In the genomic region with DNA sequence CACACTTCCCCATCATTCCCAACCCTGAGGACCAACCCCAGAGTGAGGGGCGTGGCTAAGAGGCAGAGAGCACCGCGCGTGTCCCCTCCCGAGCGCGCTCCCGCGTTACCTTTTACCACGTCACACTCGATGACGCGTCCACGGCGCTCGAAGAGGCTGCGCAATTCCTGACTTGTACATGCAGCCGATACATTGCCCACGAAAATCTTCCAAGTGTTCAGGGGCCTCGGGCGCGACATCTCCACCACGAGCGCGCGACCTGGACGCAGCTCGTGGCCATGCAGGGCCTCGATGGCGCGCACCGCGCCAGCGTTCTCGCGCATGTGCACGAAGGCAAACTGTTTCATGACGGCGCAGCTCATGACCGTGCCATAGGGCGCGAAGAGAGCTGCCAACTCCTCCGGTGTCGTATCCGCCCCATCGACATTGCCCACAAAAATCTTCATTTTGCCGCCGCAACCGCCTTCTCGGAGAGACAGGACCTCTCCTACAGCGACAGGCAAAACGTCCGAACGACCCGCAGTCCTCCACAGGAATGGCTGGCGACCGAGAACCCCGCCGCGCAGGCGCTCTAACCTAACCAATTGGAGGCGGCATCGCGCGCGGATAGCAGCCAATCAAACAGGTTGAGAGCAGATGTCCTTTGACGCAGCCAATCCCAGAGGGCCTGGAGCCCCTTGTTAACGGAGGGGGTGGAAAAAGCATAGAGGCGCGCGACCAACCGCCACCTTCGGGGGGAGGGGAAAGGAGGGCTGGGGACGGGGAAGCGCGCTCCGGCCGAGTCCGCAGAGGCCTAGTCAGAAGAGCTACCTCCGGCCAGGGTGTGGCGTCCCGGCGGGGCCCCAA, we compare ENCODE assay signal across 8 mouse cellular contexts. TPM values are rescaled to one million over a fixed set of nuclear protein-coding genes. Genes with fewer than 3 reads are reported as not detected.
DNase-seq lines count a peak whose midpoint lies in the region; ATAC-seq and TF ChIP-seq lines count a peak whose summit lies in the region.

Gene Gm21992, minus strand, starts transcription at position 550 of the 846 bp plus-strand sequence.
Gene Rbm14, minus strand, starts transcription at position 572 of the 846 bp plus-strand sequence.

- 0 out of 2 replicates have a peak, but pooled peaks cover 3% of the 10 kb centered on the region for H3K9me3 ChIP-seq in G1E (replicated peaks)
- H3K9me3 ChIP-seq in forebrain, embryonic 16.5 days (ENCODE audit: control insufficient read depth, low read length): no peaks in the 10 kb centered on the region
- no peaks in the 10 kb centered on the region for H3K9me3 ChIP-seq in lung, embryonic 14.5 days (ENCODE audit: low read depth, low read length)

- peak; percentile 99 for TF ChIP-seq POLR2A in olfactory bulb, adult 2 months (IDR thresholded peaks at IDR 0.05; ENCODE audit: insufficient read depth, low read depth, low read length)
- peak; percentile 98 for TF ChIP-seq POLR2A in thymus, adult 2 months (IDR thresholded peaks at IDR 0.05; ENCODE audit: control insufficient read depth, extremely low read depth, insufficient read depth, low read length, poor library complexity)

- ATAC-seq in G1E (ENCODE audit: extremely low read depth, insufficient number of reproducible peaks, low FRiP score, poor library complexity, severe bottlenecking): peak; percentile 96
- peak; percentile 98 for ATAC-seq in forebrain, embryonic 16.5 days
- peak; percentile 99 for ATAC-seq in lung, embryonic 14.5 days (ENCODE audit: insufficient read depth)

- under 1% methylated on average over 83 of the region's 83 CpGs for WGBS in forebrain, embryonic 16.5 days
- WGBS in lung, embryonic 14.5 days: under 1% methylated on average over 83 of the region's 83 CpGs
- under 1% methylated on average over 83 of the region's 83 CpGs for WGBS in olfactory bulb, adult 2 months
- WGBS in thymus, adult 2 months: under 1% methylated on average over 83 of the region's 83 CpGs

- peak within 1 kb of the TSS; percentile 88 for H3K27ac ChIP-seq in forebrain, embryonic 16.5 days (ENCODE audit: low read length)
- peak within 1 kb of the TSS; percentile 94 for H3K27ac ChIP-seq in layer of hippocampus, adult 2 months
- H3K27ac ChIP-seq in lung, embryonic 14.5 days (ENCODE audit: low read depth): peak within 1 kb of the TSS; percentile 97
- H3K27ac ChIP-seq in olfactory bulb, adult 2 months (ENCODE audit: insufficient read depth, low read depth, low read length): peak within 1 kb of the TSS; percentile 96
- H3K27ac ChIP-seq in thymus, adult 2 months (ENCODE audit: control insufficient read depth, insufficient read depth, low read length): peak within 1 kb of the TSS; percentile 60

- intact Hi-C loops in heart, postnatal 36 days (cut with DNase I): loop anchor here (2.0 to 5.0 kb wide), 2 partner anchors 54 to 151 kb away; partner anchors contain the start of genes Mrpl11 and Rbm4b

- H3K27me3 ChIP-seq in G1E (ENCODE audit: insufficient read depth, low read length): no peaks in the 10 kb centered on the region
- no peaks in the 10 kb centered on the region for H3K27me3 ChIP-seq in forebrain, embryonic 16.5 days (replicated peaks; ENCODE audit: control insufficient read depth, insufficient read depth, low read length)
- no peaks in the 10 kb centered on the region for H3K27me3 ChIP-seq in lung, embryonic 14.5 days (ENCODE audit: insufficient read depth, low read length)
- H3K27me3 ChIP-seq in thymus, adult 2 months (ENCODE audit: control insufficient read depth, insufficient read depth, low read length): no peaks in the 10 kb centered on the region

- H3K36me3 ChIP-seq in G1E (replicated peaks): peaks cover 22% of the 10 kb centered on the region
- no peaks in the 10 kb centered on the region for H3K36me3 ChIP-seq in forebrain, embryonic 16.5 days (ENCODE audit: control insufficient read depth, insufficient read depth)
- H3K36me3 ChIP-seq in lung, embryonic 14.5 days (ENCODE audit: insufficient read depth): no peaks in the 10 kb centered on the region
- no peaks in the 10 kb centered on the region for H3K36me3 ChIP-seq in thymus, adult 2 months (ENCODE audit: control insufficient read depth, insufficient read depth, low read length)

- peak within 1 kb of the TSS; percentile 97 for H3K4me2 ChIP-seq in forebrain, embryonic 16.5 days (ENCODE audit: low read length)
- peak within 1 kb of the TSS; percentile 97 for H3K4me2 ChIP-seq in lung, embryonic 14.5 days

- peak within 1 kb of the TSS; percentile 71 for H3K9ac ChIP-seq in forebrain, embryonic 16.5 days (replicated peaks; ENCODE audit: low read depth, low read length)
- H3K9ac ChIP-seq in lung, embryonic 14.5 days: peak within 1 kb of the TSS; percentile 69

- H3K4me1 ChIP-seq in G1E (ENCODE audit: insufficient read depth, low read depth, low read length): peaks cover 30% of the 10 kb centered on the region
- H3K4me1 ChIP-seq in forebrain, embryonic 16.5 days (replicated peaks; ENCODE audit: control insufficient read depth, insufficient read depth, low read length): peaks cover 26% of the 10 kb centered on the region
- peaks cover 15% of the 10 kb centered on the region; the same call in 1 of the 2 replicates for H3K4me1 ChIP-seq in lung, embryonic 14.5 days (ENCODE audit: insufficient read depth)
- 0 out of 2 replicates have a peak, but pooled peaks cover 2% of the 10 kb centered on the region for H3K4me1 ChIP-seq in olfactory bulb, adult 2 months (ENCODE audit: control insufficient read depth, insufficient read depth, low read length)
- H3K4me1 ChIP-seq in thymus, adult 2 months (replicated peaks; ENCODE audit: control insufficient read depth, insufficient read depth, low read length): peaks cover 3% of the 10 kb centered on the region

- peak; percentile 99 for DNase-seq in G1E (ENCODE audit: low spot score)
- peak; percentile 98 to 99 for DNase-seq in cerebellum, adult 18-20 months
- peak; percentile 95 to 98 for DNase-seq in heart, postnatal 36 days
- DNase-seq in layer of hippocampus, adult 2 months (ENCODE audit: low spot score in 2 of 2): peak; percentile 98 to 99
- peak; percentile 99 for DNase-seq in lung, embryonic 14.5 days
- peak; percentile 96 for DNase-seq in thymus, adult 2 months

- H3K4me3 ChIP-seq in G1E (ENCODE audit: low read depth, low read length): peak within 1 kb of the TSS; percentile 99
- H3K4me3 ChIP-seq in forebrain, embryonic 16.5 days (replicated peaks; ENCODE audit: low read length): peak within 1 kb of the TSS; percentile 66
- H3K4me3 ChIP-seq in layer of hippocampus, adult 2 months: peak within 1 kb of the TSS; percentile 99
- H3K4me3 ChIP-seq in lung, embryonic 14.5 days (ENCODE audit: low read depth, low read length): peak within 1 kb of the TSS; percentile 89
- H3K4me3 ChIP-seq in olfactory bulb, adult 2 months (ENCODE audit: insufficient read depth, low read depth, low read length): peak within 1 kb of the TSS; percentile 80
- peak within 1 kb of the TSS; percentile 65 for H3K4me3 ChIP-seq in thymus, adult 2 months (ENCODE audit: control insufficient read depth, insufficient read depth, low read length)

- TF ChIP-seq CTCF in G1E (IDR thresholded peaks at IDR 0.05; ENCODE audit: low read depth, low read length): no peak
- no peak; the same call in 1 of the 2 replicates for TF ChIP-seq CTCF in layer of hippocampus, adult 2 months (conservative IDR thresholded peaks at IDR 0.05)
- TF ChIP-seq CTCF in lung, embryonic 14.5 days (IDR thresholded peaks at IDR 0.05; ENCODE audit: low read depth): no peak
- no peak for TF ChIP-seq CTCF in olfactory bulb, adult 2 months (IDR thresholded peaks at IDR 0.05; ENCODE audit: insufficient read depth, low read depth, low read length)
- TF ChIP-seq CTCF in thymus, adult 2 months (IDR thresholded peaks at IDR 0.05; ENCODE audit: borderline replicate concordance, control insufficient read depth, extremely low read depth, insufficient read depth, low read length, poor library complexity): peak; percentile 53; the same call in 1 of the 2 replicates

RNA-seq across cellular contexts. Expression of gene Gm21992, which starts in this region (rescaled TPM):
- total RNA-seq in G1E (2014; fragmentation: Nextera tagmentation) (10.6 and 11.2 TPM in 2 replicates), G1E (2017) (32.1 and 40.1 TPM in 2 replicates)
- polyA plus RNA-seq in G1E (2012): 1.7 and 9.0 TPM in 2 replicates
- polyA plus RNA-seq in forebrain, embryonic 16.5 days (2015; fragmentation: Nextera tagmentation; extraction: Ambion mirVana): 29.8 and 32.7 TPM in 2 replicates
- 10 to 100 TPM; 18.3 to 19.8 TPM for total RNA-seq in heart, postnatal 36 days (2021)
- 10 to 100 TPM; 26.6 to 27.2 TPM for total RNA-seq in layer of hippocampus, adult 2 months (2021)
- 20.5 and 25.3 TPM in 2 replicates for polyA plus RNA-seq in lung, embryonic 14.5 days (2014; fragmentation: Nextera tagmentation; extraction: Ambion mirVana)
- polyA plus RNA-seq in olfactory bulb, adult 2 months (2012; ENCODE audit: insufficient read depth, insufficient read length, low replicate concordance, missing spikeins): not detected in 2 replicates
- 30.1 and 56.3 TPM in 2 replicates for polyA plus RNA-seq in thymus, adult 2 months (2012; rRNA removed)

RNA-seq across cellular contexts. Expression of gene Rbm14, which starts in this region (rescaled TPM):
- total RNA-seq in G1E (2014; fragmentation: Nextera tagmentation) (70.3 and 82.1 TPM in 2 replicates), G1E (2017) (28.2 and 29.5 TPM in 2 replicates)
- polyA plus RNA-seq in G1E (2012): 38.6 and 55.3 TPM in 2 replicates
- polyA plus RNA-seq in forebrain, embryonic 16.5 days (2015; fragmentation: Nextera tagmentation; extraction: Ambion mirVana): 86.0 and 91.1 TPM in 2 replicates
- total RNA-seq in heart, postnatal 36 days (2021): 10 to 100 TPM; 23.0 to 24.5 TPM
- total RNA-seq in layer of hippocampus, adult 2 months (2021): 10 to 100 TPM; 59.5 to 65.9 TPM
- polyA plus RNA-seq in lung, embryonic 14.5 days (2014; fragmentation: Nextera tagmentation; extraction: Ambion mirVana): 95.8 and 101 TPM in 2 replicates
- polyA plus RNA-seq in olfactory bulb, adult 2 months (2012; ENCODE audit: insufficient read depth, insufficient read length, low replicate concordance, missing spikeins): not detected in 2 replicates
- 158 and 205 TPM in 2 replicates for polyA plus RNA-seq in thymus, adult 2 months (2012; rRNA removed)

Comparison
In these comparisons a context has a peak if more than half of its experiments do, and no peak if none do; other contexts are left out.
1. Peak in every context shown above with its lines: DNase-seq, ATAC-seq, H3K4me3 ChIP-seq and H3K27ac ChIP-seq.